Mouse (Mus musculus) liver, adult 2 months (tissue): ENCODE results near the gene Tcf15.
A peak's percentile ranks its signal among the peaks of the same experiment; 100 is the strongest.

Source experiments
- CTCF ChIP-seq: fragments of 200-500 bp; IDR thresholded peaks from 2 replicates; pipeline ENCODE4 v1.5.1; 2011; ENCODE audit warnings: low read depth, low read length, control low read depth
- POLR2A ChIP-seq: fragments of 200-500 bp; IDR thresholded peaks from 2 replicates; pipeline ENCODE4 v1.6.1; 2011; ENCODE audit warnings: low read length, control low read depth; ENCODE audit not compliant: insufficient read depth; ENCODE audit errors: extremely low read depth

DNA sequence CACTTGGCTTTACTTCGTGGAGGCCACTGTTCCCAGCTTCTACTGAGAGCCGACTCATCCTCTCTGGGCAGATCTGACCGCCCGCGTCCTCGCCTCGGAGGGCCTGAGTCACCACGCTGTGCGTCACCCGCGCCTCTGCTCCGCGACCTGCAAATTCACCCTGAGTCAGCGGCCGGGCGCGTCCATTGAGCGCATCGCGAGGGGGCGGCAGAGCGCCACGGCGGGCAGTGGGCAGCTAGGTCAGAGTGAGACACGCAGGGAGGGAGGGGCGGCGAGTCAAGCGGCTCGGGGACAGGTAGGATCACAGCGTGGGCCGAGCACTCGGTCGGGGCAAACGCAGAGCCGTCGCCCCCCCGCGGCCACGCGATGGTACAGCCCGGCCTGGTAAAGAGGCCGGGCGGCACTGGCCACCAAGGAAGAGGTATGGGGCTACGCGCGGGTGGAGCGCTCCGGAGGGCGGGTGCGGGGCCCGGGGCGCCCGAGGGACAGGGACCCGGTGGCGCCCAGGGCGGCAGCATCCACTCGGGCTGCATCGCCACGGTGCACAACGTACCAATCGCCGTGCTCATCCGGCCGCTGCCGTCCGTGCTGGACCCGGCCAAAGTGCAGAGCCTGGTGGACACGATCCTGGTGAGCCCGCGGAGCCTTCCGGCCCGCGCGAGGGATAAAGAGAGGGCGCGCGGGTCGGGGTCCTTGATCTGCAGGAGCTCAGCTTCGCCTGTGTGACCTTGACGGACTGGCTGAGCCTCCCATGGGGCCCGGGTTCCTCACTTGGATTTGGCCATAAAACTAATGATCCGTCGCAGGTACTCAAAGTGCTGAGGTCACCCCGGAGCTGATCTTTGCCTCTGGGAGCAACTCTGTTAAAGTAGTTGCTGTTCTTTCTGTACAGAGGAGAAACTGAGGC lies 37.8 kb upstream of the Tcf15 start, which contains the start of gene Srxn1:
- TF ChIP-seq CTCF (no peak), POLR2A (peak; percentile 76; the same call in 1 of the 2 replicates)
